Mouse (Mus musculus): ENCODE data around the gene Cntnap1.
A peak's percentile ranks its signal among the peaks of the same experiment; 100 is the strongest.

Cntnap1 gene

DNA sequence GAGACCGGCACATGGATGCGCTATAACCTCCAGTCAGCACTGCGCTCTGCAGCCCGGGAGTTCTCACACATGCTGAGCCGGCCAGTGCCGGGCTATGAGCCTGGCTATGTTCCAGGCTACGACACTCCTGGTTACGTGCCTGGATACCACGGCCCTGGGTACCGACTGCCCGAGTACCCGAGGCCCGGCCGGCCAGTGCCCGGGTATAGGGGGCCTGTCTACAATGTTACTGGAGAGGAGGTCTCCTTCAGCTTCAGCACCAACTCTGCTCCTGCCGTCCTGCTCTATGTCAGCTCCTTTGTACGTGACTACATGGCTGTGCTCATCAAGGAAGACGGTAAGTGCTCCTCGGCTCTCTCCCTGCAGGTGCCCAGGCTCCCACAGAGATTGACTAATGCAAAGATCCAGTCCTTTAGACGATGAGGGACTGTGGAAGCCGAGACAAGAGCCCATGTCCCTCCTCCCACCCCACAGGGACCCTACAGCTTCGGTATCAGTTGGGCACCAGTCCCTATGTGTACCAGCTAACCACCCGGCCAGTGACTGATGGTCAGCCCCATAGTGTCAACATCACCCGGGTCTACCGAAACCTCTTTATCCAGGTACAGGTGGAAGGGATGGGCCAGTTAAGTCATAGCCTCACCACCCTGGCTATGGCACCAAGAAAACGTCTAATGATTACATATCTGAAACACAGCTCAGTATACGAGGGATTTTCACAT is 16.4 kb downstream of the Cntnap1 start:
- no peak for DNase-seq (ENCODE audit: low spot score)

- DNase-seq (ENCODE audit: low spot score) = no peak
Measured at GRCm38 (mm10) chr11:101187541-101187940, 17.2 kb downstream of the Cntnap1 start.

GRCm38 (mm10) chr11:101188166-101188805 is 18.0 kb downstream of the Cntnap1 start:
- no peak for DNase-seq (ENCODE audit: low spot score)

- no peak for DNase-seq (ENCODE audit: low spot score)
Measured at GRCm38 (mm10) chr11:101189495-101190180, 19.3 kb downstream of the Cntnap1 start.

- no peak for DNase-seq (ENCODE audit: low spot score)
Measured at GRCm38 (mm10) chr11:101190181-101190912, 20.0 kb downstream of the Cntnap1 start.

GRCm38 (mm10) chr11:101190913-101191907 is 20.9 kb downstream of the Cntnap1 start:
- DNase-seq (ENCODE audit: low spot score) = no peak

GRCm38 (mm10) chr11:101191919-101192470 is 21.7 kb downstream of the Cntnap1 start:
- no peak for DNase-seq (ENCODE audit: low spot score)

DNA sequence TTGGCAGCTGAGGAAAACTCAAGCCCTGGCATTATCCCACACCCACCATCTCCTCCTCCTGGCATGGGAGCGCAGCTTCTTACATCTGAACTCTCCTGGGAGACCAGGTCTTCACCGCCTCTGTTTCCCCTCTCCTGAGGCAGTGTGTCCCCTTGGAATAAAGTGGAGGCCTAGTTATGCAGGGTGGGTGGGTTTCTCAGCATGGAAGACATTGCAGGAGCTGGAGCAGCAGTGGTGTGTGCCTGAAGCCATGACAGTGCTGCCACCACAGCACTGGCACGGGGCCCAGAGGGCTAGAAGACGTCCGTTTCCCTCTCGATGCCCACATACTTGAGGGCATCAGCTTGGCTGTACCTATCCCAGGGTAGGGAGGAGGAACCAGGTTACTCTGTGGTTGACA is 22.3 kb downstream of the Cntnap1 start:
- DNase-seq (ENCODE audit: low spot score) = no peak

DNA sequence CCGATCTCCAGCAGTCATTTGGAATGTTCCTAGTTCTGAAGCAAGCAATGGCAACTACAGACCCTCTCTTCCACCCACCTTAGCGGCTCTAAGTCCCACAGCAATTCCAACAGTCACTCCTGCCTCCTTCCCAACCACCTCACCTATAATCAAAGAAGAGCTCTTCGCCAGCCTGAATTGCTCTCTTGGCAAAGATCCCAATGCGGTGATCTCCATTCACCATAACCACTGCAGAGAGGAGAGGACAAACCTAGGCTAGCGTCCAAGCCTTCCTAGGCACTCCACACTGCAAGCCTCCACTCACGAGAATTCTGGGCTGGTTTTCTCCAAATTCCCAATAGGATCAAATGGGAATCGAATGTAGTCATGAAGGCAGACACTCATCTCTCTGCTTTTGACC is 22.8 kb downstream of the Cntnap1 start:
- no peak for DNase-seq (ENCODE audit: low spot score)

GRCm38 (mm10) chr11:101194137-101194536 is 23.8 kb downstream of the Cntnap1 start:
- DNase-seq (ENCODE audit: low spot score) = no peak

DNA sequence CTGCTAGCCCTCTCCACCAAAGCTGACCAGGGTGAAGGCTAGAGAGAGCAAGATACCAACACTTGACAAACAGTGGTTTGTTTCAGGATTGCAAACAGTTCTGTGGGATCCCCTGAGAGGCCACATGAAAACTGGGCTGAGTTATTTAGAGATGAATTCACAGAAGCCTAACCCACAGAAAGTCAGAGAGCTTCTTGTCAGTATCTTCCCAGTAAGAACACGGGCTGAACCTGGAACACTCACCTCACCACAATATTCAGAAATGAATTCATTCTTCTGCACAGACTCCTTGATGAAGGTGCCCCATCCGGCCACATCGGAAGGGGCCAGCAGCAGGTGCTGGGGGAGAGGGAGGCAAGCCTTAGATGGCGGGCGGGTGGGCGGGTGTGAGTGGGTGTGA is 24.3 kb downstream of the Cntnap1 start:
- DNase-seq (ENCODE audit: low spot score) = no peak

- DNase-seq (ENCODE audit: low spot score) = no peak
Measured at GRCm38 (mm10) chr11:101195101-101195500, 24.8 kb downstream of the Cntnap1 start.

GRCm38 (mm10) chr11:101195571-101195970 is 25.2 kb downstream of the Cntnap1 start:
- no peak for DNase-seq (ENCODE audit: low spot score)

DNA sequence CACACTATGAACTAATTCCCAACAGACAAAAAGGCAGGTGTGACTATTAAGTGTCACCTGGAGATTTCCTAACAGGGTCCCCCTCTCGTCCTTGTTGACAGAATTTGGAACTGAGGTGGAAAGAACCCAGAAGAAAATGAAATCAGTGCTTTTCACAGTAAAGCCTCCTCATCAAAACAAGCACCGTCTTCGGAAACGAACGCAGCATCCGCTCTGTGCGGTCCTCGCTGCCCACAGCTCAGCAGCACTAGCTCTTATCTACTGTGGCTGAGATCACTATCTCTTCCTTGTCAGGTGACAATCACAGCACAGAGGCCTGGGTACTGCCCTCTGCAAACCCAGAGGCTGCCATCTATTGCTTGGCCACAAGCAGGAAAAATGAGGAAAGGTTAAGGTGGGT is 25.9 kb downstream of the Cntnap1 start:
- DNase-seq (ENCODE audit: low spot score) = peak; percentile 64

DNA sequence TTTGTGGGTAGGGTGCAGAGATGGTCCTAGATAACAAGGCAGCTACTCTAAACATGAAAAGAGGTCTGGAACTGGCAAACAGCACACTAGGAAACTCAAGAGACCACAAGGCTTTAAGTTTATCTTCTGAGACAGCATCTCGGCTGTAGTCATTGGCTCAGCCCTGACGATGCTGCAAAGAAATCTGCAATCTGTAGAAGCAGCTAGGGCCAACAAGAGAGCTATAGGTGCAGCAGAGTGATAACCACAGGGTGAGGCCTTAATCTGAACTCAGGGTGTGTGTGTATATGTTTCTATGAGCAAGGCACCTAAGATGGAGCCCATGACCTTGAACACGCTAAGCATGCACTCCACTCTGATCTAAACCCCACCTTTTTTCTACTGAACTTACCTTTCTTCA is 29.2 kb downstream of the Cntnap1 start:
- no peak for DNase-seq (ENCODE audit: low spot score)

DNA sequence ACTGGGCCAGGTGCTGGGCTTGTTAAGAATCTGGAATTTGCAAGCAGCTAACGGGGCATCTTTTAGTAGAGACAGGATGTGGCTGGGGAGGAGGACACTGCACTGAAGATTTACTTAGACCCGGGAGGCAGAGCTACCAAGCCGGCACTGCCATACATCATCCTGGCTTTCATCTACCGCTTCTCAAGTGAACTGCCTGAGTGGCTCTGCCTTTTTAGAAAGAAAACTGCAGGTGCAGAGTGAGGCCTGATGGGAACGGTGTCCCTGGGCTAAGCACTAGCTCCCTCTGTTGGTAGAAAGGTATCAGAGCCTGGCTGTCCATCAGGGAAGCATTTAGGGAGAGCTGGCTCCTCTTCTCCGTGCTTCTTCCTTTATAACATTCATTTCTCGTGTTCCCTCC is 30.7 kb downstream of the Cntnap1 start:
- DNase-seq (ENCODE audit: low spot score) = peak; percentile 55

- DNase-seq (ENCODE audit: low spot score) = peak; percentile 49
Measured at GRCm38 (mm10) chr11:101211970-101212369, 41.6 kb downstream of the Cntnap1 start.

DNA sequence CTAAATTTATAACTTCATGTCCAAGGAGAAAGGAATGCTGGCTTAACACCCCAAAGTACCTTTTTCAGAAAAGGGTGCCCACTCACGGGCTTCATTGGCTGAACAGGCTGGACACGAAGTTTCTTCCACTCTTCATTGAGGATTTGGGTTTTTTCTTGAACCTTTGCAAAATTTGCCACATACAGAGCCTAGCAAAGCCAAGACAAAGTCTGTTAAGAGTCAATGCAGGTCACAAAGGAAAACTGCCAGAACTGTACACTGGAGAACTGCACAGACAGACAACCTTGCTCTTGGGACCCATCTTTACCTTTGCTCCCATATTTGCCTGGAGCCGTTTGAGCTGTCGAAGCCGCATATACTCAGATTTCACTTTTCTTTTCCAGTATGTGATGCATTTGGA is 46.6 kb downstream of the Cntnap1 start:
- no peak for DNase-seq (ENCODE audit: low spot score)

DNA sequence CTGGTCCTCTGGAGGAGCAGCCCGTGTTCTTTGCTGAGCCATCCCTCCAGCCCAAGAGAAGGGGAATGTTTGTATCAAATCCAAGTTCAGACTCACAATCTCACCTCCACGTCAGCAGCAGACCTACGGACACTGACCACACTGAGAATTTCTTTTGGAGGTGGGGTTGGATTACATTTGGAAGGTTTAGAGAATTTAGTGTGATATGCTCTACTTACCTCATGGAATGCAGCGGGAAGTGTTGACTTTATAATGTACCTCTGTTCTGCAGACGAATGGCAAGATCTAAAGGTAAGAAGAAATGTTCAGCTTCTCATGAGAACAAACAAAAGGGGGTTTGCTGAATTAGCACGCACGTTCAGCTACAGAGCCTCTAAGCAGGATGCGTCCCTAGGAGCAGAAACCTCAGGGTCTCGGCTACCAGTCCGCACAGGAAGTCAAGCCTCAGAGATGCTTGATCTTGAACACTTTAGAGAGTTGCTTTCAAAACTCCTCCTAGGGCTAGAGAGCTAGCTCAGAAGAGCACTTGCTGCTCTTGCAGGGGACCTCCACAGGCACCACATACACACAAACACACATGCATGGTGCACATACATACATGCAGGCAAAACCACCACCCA is 48.2 kb downstream of the Cntnap1 start:
- DNase-seq (ENCODE audit: low spot score) = peak; percentile 59

DNA sequence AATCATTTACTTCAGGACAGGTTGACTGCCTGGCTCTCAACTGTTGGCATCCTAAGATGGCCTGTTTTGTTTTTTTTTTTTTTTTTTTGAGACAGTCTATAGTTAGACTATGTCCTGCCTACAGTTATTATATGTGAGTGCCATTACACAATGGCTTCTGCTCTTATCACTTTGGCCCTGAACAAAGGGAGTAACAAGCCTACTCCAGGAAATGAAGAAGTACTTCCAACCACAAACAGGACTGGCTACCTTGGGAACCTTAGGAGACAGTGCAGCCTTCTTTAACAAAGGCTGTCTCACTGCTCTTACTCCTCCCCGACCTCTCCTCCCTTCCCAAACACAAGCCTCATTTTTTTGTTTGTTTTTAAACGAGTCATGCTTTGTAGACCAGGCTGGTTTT is 50.5 kb downstream of the Cntnap1 start:
- DNase-seq (ENCODE audit: low spot score) = no peak

Data from T-cell, adult 2 months (primary cell).